Mouse (Mus musculus) limb, embryonic 11.5 days (tissue): ENCODE results near the gene Gm45623. TPM values are rescaled to one million over a fixed set of nuclear protein-coding genes. Genes with fewer than 3 reads are reported as not detected.

Experiments
- ATAC-seq: fragments of 200-750 bp; cut with Nextera tagmentation; 2 replicates; pipeline ENCODE4 v1.8.0; 2017; ENCODE audit warnings: low read depth; ENCODE audit not compliant: insufficient number of reproducible peaks, low FRiP score, low TSS enrichment
- DNase-seq: peaks from one replicate; pipeline ENCODE4 v3.0.0-alpha.2; 2015; ENCODE audit warnings: low spot score
- H3K27ac ChIP-seq: fragments of 300-500 bp; sonication (generic); replicated peaks from 2 replicates; pipeline ENCODE4 v1.5.1; 2014; ENCODE audit warnings: low read depth, mild to moderate bottlenecking, low read length
- H3K27me3 ChIP-seq: fragments of 300-500 bp; sonication (generic); 2 replicates; pipeline ENCODE4 v1.6.1; 2014; ENCODE audit warnings: mild to moderate bottlenecking, low read length, mixed read lengths; ENCODE audit not compliant: control insufficient read depth, insufficient read depth
- H3K36me3 ChIP-seq: fragments of 300-500 bp; sonication (generic); 2 replicates; pipeline ENCODE4 v1.6.1; 2014; ENCODE audit warnings: mild to moderate bottlenecking, low read length, moderate library complexity, mixed read lengths; ENCODE audit not compliant: control insufficient read depth, insufficient read depth
- H3K4me1 ChIP-seq: fragments of 300-500 bp; sonication (generic); 2 replicates; pipeline ENCODE4 v1.6.1; 2014; ENCODE audit warnings: low read length, mixed read lengths; ENCODE audit not compliant: control insufficient read depth, insufficient read depth
- H3K4me2 ChIP-seq: fragments of 300-500 bp; sonication (generic); 2 replicates; pipeline ENCODE4 v1.6.1; 2014; ENCODE audit warnings: low read depth, mild to moderate bottlenecking, moderate library complexity; ENCODE audit not compliant: severe bottlenecking
- H3K4me3 ChIP-seq: fragments of 300-500 bp; sonication (generic); 2 replicates; pipeline ENCODE4 v1.5.1; 2014; ENCODE audit warnings: low read depth, low read length
- H3K9ac ChIP-seq: fragments of 300-500 bp; sonication (generic); 2 replicates; pipeline ENCODE4 v1.6.1; 2014; ENCODE audit warnings: mild to moderate bottlenecking, low read length
- H3K9me3 ChIP-seq: fragments of 300-500 bp; sonication (generic); 2 replicates; pipeline ENCODE4 v1.6.1; 2016; ENCODE audit warnings: low read length; ENCODE audit not compliant: control insufficient read depth
- WGBS: fragments of 180-500 bp; shearing (Covaris S2); extraction: QIAGEN DNeasy Blood & Tissue Kit; methylation state at CpG from one replicate; pipeline ENCODE4 v1.1.7; 2014; 5-methylcytosine and 5-hydroxymethylcytosine counted together
- polyA plus RNA-seq: library from polyadenylated mRNA; unstranded; fragments of >200 nt; fragmentation: Nextera tagmentation; extraction: Ambion mirVana; gene quantifications from 2 replicates; pipeline ENCODE4 v1.2.1, GENCODE M21; 2014

Gm45623 gene
- polyA plus RNA-seq, 1 experiment from 2014 or later, result not detected

DNA sequence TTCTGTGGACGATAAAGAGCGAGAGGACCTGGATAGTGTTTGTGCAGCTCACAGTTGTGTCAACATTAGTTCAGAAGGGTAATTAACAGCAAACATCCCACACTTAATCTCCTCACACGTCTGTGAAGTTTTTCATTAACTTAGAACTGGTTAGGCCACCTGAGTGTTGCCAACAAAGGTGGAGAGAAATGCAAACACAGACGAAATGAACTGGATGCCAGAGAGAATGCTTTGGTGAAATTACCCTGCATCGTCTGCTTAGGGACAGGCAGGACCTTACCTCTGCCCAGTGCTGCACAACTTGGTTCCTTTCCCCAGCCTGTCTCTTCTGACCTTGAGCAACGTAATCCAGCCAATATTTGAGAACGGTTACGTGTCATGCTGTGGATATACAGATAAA lies 6.1 kb downstream of the Gm45623 start:
- Histone ChIP-seq H3K4me2 (no peak overlapping the region), H3K27ac (no peak overlapping the region), H3K4me1 (peaks cover 4% of the 10 kb centered on the region; the same call in 1 of the 2 replicates), H3K36me3 (no peaks in the 10 kb centered on the region), H3K9me3 (no peaks in the 10 kb centered on the region), H3K9ac (no peak overlapping the region), H3K4me3 (no peak overlapping the region), H3K27me3 (peaks cover 13% of the 10 kb centered on the region)
- whole genome bisulfite sequencing, result 65% methylated on average over 8 of the region's 8 CpGs
- ATAC-seq (no peak), DNase-seq (no peak)

DNA sequence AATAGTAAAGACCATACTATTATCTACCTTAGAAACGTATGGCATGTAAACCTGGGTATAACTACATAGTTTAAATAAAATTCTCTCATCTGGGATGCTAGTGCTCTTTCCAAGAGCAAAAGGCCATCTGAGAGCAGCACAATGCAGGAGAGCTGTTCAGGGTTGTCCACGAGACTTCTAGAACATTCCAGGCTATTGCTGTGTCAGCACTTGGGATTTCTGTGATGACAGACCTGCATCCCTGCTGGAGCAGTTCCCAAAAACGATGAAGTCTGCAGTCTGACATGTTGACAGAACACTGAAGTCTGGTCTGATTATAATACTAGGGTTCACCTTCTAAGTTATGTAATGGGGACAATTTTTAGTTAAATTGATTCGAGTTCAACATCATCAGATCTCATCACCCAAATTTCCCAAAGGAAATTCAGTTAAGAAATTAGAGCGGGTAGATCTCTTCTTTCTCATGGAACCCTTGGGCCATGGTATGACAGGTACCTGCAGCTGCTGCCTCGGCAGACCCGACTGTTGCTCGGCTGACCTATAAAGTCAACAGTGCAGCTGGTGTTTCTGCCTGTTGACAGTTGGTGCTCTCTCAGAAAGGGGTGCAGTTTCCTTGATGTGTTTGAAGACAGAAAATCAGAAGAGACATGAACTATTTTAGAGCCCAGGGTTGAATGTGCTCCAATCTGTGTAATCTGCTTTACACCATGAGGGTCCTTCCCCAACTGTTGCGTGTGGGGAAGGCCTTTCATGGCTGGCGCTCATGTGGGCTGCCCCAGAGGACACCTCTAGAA lies 6.7 kb downstream of the Gm45623 start:
- Histone ChIP-seq H3K27ac (no peak overlapping the region), H3K36me3 (no peaks in the 10 kb centered on the region), H3K27me3 (peaks cover 7% of the 10 kb centered on the region), H3K9ac (no peak overlapping the region), H3K9me3 (no peaks in the 10 kb centered on the region), H3K4me3 (no peak overlapping the region), H3K4me2 (no peak overlapping the region), H3K4me1 (no peaks in the 10 kb centered on the region)
- ATAC-seq (no peak), DNase-seq (no peak)
- 85% methylated on average over 10 of the region's 10 CpGs for WGBS

DNA sequence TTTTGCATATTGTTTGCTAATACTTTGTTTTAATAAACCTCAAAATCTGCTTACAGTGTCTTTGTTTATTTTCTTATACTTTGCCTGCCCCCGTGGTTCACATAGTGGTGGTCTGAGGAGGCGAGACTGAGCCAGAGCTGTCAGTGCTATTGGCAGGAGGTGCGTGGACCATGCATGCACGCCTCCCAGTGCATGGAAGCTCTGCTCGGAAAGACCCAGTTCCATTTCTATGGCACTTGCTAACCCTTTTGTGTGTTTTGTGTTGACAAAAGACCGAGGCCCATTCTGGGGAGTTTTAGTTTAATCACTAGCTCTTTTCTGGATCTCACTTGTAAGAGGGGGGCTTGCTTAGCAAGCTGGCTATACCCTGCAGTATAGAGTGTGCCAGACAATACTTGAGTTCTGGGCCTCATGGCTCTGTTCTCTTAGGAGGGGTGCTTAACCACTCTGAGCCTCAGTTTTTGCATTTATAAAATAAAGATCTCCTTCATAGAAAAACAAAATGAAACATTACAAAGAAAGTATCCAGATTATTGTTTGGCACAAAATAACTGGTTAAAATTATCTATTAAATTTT lies 11.2 kb downstream of the Gm45623 start:
- Histone ChIP-seq H3K9me3 (no peaks in the 10 kb centered on the region), H3K9ac (no peak overlapping the region), H3K36me3 (peaks cover 9% of the 10 kb centered on the region; the same call in 1 of the 2 replicates), H3K4me1 (no peaks in the 10 kb centered on the region), H3K27ac (no peak overlapping the region), H3K4me2 (no peak overlapping the region), H3K27me3 (no peaks in the 10 kb centered on the region), H3K4me3 (no peak overlapping the region)
- no peak for DNase-seq
- ATAC-seq, result no peak
- WGBS, result 95% methylated on average over 6 of the region's 6 CpGs

DNA sequence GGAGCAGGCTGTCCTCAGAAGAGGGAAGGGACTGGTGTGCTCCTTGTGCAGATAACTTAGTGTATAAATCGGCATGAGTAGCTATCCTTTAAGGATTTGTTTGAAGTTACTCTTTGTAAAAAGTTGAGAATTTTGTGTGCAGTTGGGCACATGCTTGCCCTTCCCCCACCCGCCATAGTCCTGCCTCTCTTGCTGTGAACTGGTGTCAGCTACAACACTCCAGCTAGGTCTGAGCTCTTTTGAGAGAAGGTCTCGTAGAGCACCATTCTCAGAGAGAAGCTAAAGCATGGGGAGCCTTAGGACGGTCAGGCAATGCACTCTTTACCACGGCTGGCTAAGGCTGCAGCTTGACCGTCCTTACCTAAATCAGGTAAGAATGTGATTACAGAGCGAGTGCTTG lies 11.9 kb downstream of the Gm45623 start:
- no peak overlapping the region for H3K4me3 ChIP-seq
- H3K27ac ChIP-seq, result no peak overlapping the region
- H3K4me1 ChIP-seq, result no peaks in the 10 kb centered on the region
- DNase-seq (no peak), ATAC-seq (no peak)
- H3K4me2 ChIP-seq, result no peak overlapping the region
- peaks cover 9% of the 10 kb centered on the region; the same call in 1 of the 2 replicates for H3K36me3 ChIP-seq
- H3K9ac ChIP-seq, result no peak overlapping the region
- H3K9me3 ChIP-seq, result no peaks in the 10 kb centered on the region
- 91% methylated on average over 7 of the region's 7 CpGs for WGBS
- H3K27me3 ChIP-seq, result no peaks in the 10 kb centered on the region

DNA sequence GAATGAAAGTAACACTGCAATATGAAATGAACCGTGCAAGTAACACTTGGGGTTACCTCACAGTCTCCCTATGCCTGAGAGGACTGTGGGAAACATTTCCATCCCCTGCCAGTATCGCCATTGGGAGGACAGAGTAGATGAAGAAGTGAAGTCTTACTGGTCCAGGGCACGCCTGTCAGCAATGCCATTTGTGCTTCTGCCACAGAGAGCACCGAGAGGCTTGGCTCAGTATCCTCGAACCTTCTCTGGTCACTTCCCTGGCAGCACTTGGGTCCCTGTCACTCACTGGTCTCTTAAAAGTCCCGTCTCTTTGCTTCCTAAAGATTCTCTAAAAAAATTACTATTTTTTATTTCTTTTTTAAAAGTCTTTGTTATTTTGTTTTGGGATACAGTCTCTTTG lies 13.1 kb downstream of the Gm45623 start:
- Histone ChIP-seq H3K9me3 (no peaks in the 10 kb centered on the region), H3K27ac (no peak overlapping the region), H3K4me2 (no peak overlapping the region), H3K36me3 (peaks cover 13% of the 10 kb centered on the region; the same call in 1 of the 2 replicates), H3K27me3 (no peaks in the 10 kb centered on the region), H3K4me3 (no peak overlapping the region), H3K9ac (no peak overlapping the region), H3K4me1 (no peaks in the 10 kb centered on the region)
- 90% methylated on average over 6 of the region's 6 CpGs for WGBS
- ATAC-seq (no peak), DNase-seq (no peak)

DNA sequence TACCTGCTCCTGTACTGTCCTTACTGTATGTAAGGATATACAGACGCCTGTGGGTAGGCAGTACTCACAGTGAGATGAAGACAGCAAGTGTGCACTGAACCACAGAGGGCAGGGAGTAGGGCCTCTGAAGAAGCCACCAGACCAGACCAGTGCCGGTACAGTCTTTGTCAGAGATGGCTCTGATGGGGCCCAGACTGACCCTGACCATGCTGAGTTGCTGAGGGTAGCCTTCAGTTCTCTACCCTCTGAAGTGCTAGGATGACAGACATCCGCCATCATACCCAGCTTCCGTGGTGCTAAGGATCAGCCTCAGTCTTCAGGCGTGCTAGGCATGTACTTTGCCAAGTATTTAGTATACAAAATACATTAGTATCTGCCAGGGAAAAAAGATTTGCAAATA lies 14.1 kb downstream of the Gm45623 start:
- DNase-seq (no peak), ATAC-seq (no peak)
- 95% methylated on average over 5 of the region's 5 CpGs for whole genome bisulfite sequencing
- no peak overlapping the region for H3K27ac ChIP-seq
- no peak overlapping the region for H3K4me3 ChIP-seq
- H3K27me3 ChIP-seq, result no peaks in the 10 kb centered on the region
- H3K36me3 ChIP-seq, result peaks cover 13% of the 10 kb centered on the region; the same call in 1 of the 2 replicates
- H3K9ac ChIP-seq, result no peak overlapping the region
- no peaks in the 10 kb centered on the region for H3K4me1 ChIP-seq
- H3K9me3 ChIP-seq, result no peaks in the 10 kb centered on the region
- no peak overlapping the region for H3K4me2 ChIP-seq

DNA sequence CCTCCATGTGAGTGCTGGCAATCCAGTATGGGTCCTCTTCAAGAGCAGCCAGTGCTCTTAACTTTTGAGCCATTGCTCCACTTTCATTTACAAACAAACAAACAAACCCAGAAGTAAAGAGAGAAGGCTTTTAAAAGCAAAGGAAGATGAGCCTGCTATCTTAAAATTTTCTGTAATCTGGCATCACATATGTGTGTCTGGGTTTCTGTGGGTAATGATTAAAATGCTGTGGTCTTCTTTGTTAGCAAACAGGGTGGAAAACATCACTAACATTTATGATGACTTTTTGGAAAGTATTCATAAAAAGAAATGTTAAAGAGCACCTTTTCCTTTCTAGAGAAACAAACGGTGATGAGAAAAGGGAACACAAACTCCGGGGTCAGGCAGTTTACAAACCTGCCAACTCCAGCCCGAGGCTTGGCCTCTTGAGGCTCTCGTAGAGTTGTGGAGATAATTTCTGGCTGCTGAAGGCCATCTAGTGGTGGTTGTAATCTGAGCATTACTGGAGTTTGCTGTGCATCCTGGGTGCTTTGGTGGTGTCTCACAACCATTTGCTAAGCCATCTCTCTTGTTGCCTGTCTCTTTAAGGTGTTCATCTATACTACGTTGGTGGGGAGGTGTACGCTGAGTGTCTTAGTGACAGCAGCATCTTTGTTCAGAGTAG lies 18.3 kb downstream of the Gm45623 start:
- DNase-seq (no peak), ATAC-seq (no peak)
- no peaks in the 10 kb centered on the region for H3K27me3 ChIP-seq
- no peaks in the 10 kb centered on the region for H3K9me3 ChIP-seq
- no peaks in the 10 kb centered on the region for H3K4me1 ChIP-seq
- H3K27ac ChIP-seq, result no peak overlapping the region
- no peak overlapping the region for H3K9ac ChIP-seq
- no peak overlapping the region for H3K4me3 ChIP-seq
- H3K4me2 ChIP-seq, result no peak overlapping the region
- 69% methylated on average over 6 of the region's 6 CpGs for WGBS
- peaks cover 19% of the 10 kb centered on the region; the same call in 1 of the 2 replicates for H3K36me3 ChIP-seq

DNA sequence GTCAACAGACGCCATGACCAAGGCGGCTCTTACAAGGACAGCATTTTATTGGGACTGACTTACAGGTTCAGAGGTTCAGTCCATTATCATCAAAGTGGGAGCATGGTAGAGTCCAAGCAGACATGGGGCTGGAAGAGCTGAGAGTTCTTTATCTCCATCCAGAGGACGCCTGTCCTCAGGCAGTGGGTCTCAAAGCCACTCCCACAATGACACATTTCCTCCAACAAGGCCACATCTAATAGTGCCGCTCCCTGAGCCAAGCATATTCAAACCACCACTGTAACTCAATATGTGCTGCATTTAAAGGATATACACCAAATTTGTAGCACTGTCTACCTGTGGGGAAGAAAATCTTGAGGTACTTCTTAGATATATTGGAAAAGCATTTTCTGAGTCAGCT lies 19.0 kb downstream of the Gm45623 start:
- Histone ChIP-seq H3K4me1 (no peaks in the 10 kb centered on the region), H3K27ac (no peak overlapping the region), H3K4me2 (no peak overlapping the region), H3K4me3 (no peak overlapping the region), H3K9me3 (no peaks in the 10 kb centered on the region), H3K27me3 (no peaks in the 10 kb centered on the region), H3K36me3 (peaks cover 19% of the 10 kb centered on the region; the same call in 1 of the 2 replicates), H3K9ac (no peak overlapping the region)
- WGBS, result 90% methylated on average over 4 of the region's 4 CpGs
- ATAC-seq, result no peak
- no peak for DNase-seq
